Mouse (Mus musculus): ENCODE data around the gene Slc44a4.

GRCm38 (mm10) chr17:34915410-34915831, 1.2 kb downstream of the Slc44a4 start:
- no peak for TF ChIP-seq POLR2A (IDR thresholded peaks at IDR 0.05; ENCODE audit: borderline replicate concordance, low read depth, low read length)
- no peak for TF ChIP-seq CTCF (IDR thresholded peaks at IDR 0.05; ENCODE audit: low read depth, low read length)
